Comparison of ENCODE assay signal across 8 mouse cellular contexts in genomic region chrX:56730828-56731305, GRCm38 (mm10). TPM values are rescaled to one million over a fixed set of nuclear protein-coding genes. Genes with fewer than 3 reads are reported as not detected.
DNase-seq lines count a peak whose midpoint lies in the region; ATAC-seq lines count a peak whose summit lies in the region.

No protein-coding gene starts in this region.

- no peaks in the 10 kb centered on the region for H3K9me3 ChIP-seq in kidney, embryonic 14.5 days (ENCODE audit: control insufficient read depth, low read length)
- no peaks in the 10 kb centered on the region for H3K9me3 ChIP-seq in forebrain, embryonic 16.5 days (ENCODE audit: control insufficient read depth, low read length)
- H3K9me3 ChIP-seq in midbrain, embryonic 10.5 days (replicated peaks), result no peaks in the 10 kb centered on the region

- peak overlapping the region; percentile 48 for H3K4me2 ChIP-seq in kidney, embryonic 14.5 days (replicated peaks; ENCODE audit: low read depth, low read length)
- H3K4me2 ChIP-seq in forebrain, embryonic 16.5 days (ENCODE audit: low read length), result peak overlapping the region; percentile 52

- no peak overlapping the region; the same call in 1 of the 2 replicates for H3K27ac ChIP-seq in kidney, embryonic 14.5 days (ENCODE audit: low read depth, low read length)
- H3K27ac ChIP-seq in forebrain, embryonic 16.5 days (ENCODE audit: low read length), result peak overlapping the region; percentile 71; the same call in 1 of the 2 replicates
- peak overlapping the region; percentile 93 for H3K27ac ChIP-seq in midbrain, embryonic 10.5 days (replicated peaks)

- H3K9ac ChIP-seq in kidney, embryonic 14.5 days (ENCODE audit: low read depth, low read length), result peak overlapping the region; percentile 61
- H3K9ac ChIP-seq in forebrain, embryonic 16.5 days (replicated peaks; ENCODE audit: low read depth, low read length), result peak overlapping the region; percentile 70

- DNase-seq in kidney, postnatal 14 days, result no peak
- DNase-seq in brain, adult 2 months (ENCODE audit: low read depth, low spot score), result peak; percentile 40
- DNase-seq in midbrain, embryonic 10.5 days (ENCODE audit: low spot score), result no peak
- DNase-seq in thymus, postnatal 0 days (ENCODE audit: low spot score), result no peak
- no peak for DNase-seq in testis, postnatal 10 days (ENCODE audit: low spot score)

- no peaks in the 10 kb centered on the region for H3K36me3 ChIP-seq in kidney, embryonic 14.5 days (ENCODE audit: control insufficient read depth, insufficient read depth, low read length)
- no peaks in the 10 kb centered on the region for H3K36me3 ChIP-seq in forebrain, embryonic 16.5 days (ENCODE audit: control insufficient read depth, insufficient read depth)
- H3K36me3 ChIP-seq in midbrain, embryonic 10.5 days, result no peaks in the 10 kb centered on the region

- ATAC-seq in kidney, embryonic 14.5 days (ENCODE audit: low FRiP score, low TSS enrichment), result peak; percentile 90
- peak; percentile 54 for ATAC-seq in forebrain, embryonic 16.5 days
- no peak for ATAC-seq in activated CD4-positive, CD25-positive, alpha-beta regulatory T cell, adult 4 months

- peak overlapping the region; percentile 43 for H3K4me3 ChIP-seq in kidney, embryonic 14.5 days (ENCODE audit: low read length)
- H3K4me3 ChIP-seq in forebrain, embryonic 16.5 days (replicated peaks; ENCODE audit: low read length), result peak overlapping the region; percentile 63
- H3K4me3 ChIP-seq in midbrain, embryonic 10.5 days, result peak overlapping the region; percentile 73

- H3K4me1 ChIP-seq in kidney, embryonic 14.5 days (ENCODE audit: control insufficient read depth, insufficient read depth, low read length), result no peaks in the 10 kb centered on the region
- no peaks in the 10 kb centered on the region for H3K4me1 ChIP-seq in forebrain, embryonic 16.5 days (replicated peaks; ENCODE audit: control insufficient read depth, insufficient read depth, low read length)
- H3K4me1 ChIP-seq in midbrain, embryonic 10.5 days, result peaks cover 32% of the 10 kb centered on the region

- WGBS in kidney, embryonic 14.5 days, result 24% methylated on average over 10 of the region's 10 CpGs
- 22% methylated on average over 10 of the region's 10 CpGs for WGBS in forebrain, embryonic 16.5 days
- 22% methylated on average over 10 of the region's 10 CpGs for WGBS in midbrain, embryonic 10.5 days

- H3K27me3 ChIP-seq in kidney, embryonic 14.5 days (ENCODE audit: control insufficient read depth, insufficient read depth, low read length), result no peaks in the 10 kb centered on the region; the same call in 1 of the 2 replicates
- H3K27me3 ChIP-seq in forebrain, embryonic 16.5 days (replicated peaks; ENCODE audit: control insufficient read depth, insufficient read depth, low read length), result no peaks in the 10 kb centered on the region
- no peaks in the 10 kb centered on the region for H3K27me3 ChIP-seq in midbrain, embryonic 10.5 days (ENCODE audit: low read depth, poor library complexity, severe bottlenecking)

RNA-seq across cellular contexts. Expression of gene Fhl1, which starts 0.7 kb away (rescaled TPM):
- polyA plus RNA-seq in kidney, embryonic 14.5 days (2014; fragmentation: Nextera tagmentation; extraction: Ambion mirVana), result 47.4 and 60.3 TPM in 2 replicates
- 103 and 125 TPM in 2 replicates for polyA plus RNA-seq in forebrain, embryonic 16.5 days (2015; fragmentation: Nextera tagmentation; extraction: Ambion mirVana)
- 83.1 and 106 TPM in 2 replicates for polyA plus RNA-seq in midbrain, embryonic 10.5 days (2016; fragmentation: Nextera tagmentation; extraction: Ambion mirVana)
- 7.9 and 9.5 TPM in 2 replicates for polyA plus RNA-seq in thymus, postnatal 0 days (2015; fragmentation: Nextera tagmentation; extraction: Ambion mirVana)
- not detected for polyA plus RNA-seq in activated CD4-positive, CD25-positive, alpha-beta regulatory T cell, adult 4 months (2017; shearing (Covaris generic))
